Mouse (Mus musculus) T-cell, adult 66 days (primary cell): ENCODE data around the gene Peg3. TPM values are rescaled to one million over a fixed set of nuclear protein-coding genes. Genes with fewer than 3 reads are reported as not detected.

ENCODE experiments used
- total RNA-seq, 2 experiments: library from RNA; stranded (reverse); gene quantifications; 3 replicates in 1 of 2; 4 replicates in 1 of 2; pipeline ENCODE4 v1.2.4; 2023

The Peg3 gene
- not detected for total RNA-seq

DNA sequence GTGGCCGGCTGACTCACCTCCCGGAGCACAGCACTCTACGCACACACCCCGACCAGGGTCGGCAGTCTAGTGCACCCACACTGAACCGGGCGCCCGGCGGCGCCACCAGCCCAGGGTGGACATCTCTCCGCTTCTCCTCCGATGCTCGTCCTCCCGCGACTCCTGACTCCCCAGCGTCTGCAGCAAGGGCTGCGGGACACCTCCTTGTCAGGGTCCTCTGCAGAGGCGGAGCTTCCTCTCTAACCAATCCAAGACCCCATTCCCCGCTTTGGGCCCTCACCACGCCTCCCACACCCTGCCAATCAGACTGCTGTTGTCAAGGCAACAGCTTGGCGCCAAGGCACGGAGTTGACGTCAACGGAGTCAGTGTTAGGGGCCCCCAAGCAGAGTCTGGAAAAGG, at the start of gene Peg3, which contains the start of gene Usp29:
TSS of gene Peg3 (minus strand) at position 191 of the 400 bp plus-strand sequence.
TSS of gene Usp29 (plus strand) at position 338 of the 400 bp plus-strand sequence.

DNA sequence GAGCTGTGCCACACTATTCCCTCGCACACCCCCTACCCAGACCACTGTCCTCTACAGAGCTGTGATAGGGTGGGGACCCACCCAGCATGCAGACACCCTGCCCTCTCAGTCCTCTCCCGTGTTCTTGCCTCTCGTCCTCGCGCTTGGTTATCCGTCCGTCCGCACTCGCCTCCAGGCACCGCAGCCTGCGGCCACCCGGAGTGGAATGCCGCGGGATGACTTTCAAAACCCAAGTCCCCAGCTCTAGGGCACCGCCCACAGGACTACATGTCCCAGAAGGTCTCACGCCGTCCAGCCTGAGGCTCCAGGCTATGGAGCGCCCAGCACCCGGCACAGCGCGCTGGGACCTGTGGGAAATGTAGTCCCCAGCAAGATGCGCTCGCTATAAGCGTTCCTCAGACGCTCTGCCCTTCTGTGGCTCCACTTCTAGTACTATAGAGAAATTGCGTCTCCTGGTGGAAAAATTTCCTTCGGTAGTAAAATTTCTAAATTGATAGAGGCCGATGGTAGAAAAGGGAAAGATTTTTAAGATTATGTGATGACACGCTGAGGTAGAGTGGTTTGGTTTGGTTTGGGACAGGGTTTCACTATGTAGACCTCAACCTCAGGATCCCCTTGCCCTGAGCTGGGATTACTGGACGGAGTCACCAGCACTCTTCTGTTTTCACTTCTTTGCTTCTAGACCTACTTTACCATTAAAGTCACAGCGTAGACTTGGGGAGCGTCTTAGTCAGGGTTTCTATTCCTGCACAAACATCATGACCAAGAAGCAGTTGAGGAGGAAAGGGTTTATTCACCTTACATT, 33.8 kb downstream of the Peg3 start, which contains the start of gene Zim1:
TSS of gene Zim1 (minus strand) at position 210 of the 805 bp plus-strand sequence.

Other genes with a start within 250 kb of the Peg3 start
- not detected for gene Olfr5, start 243.5 kb downstream of the Peg3 start, total RNA-seq
- not detected for gene Olfr1347, start 230.7 kb downstream of the Peg3 start, total RNA-seq
- not detected for gene Olfr1348, start 221.7 kb downstream of the Peg3 start, total RNA-seq
- not detected for gene Olfr1349, start 207.5 kb downstream of the Peg3 start, total RNA-seq
- not detected for gene Olfr1350, start 165.6 kb downstream of the Peg3 start, total RNA-seq
- gene Zim1, start 34.0 kb downstream of the Peg3 start, total RNA-seq, result not detected
- gene Usp29, start 147 bp upstream of the Peg3 start, total RNA-seq, result not detected